Mouse (Mus musculus): ENCODE data around the gene Oas1a.
"Not testable (repeated sequence)": the region's sequence is repeated elsewhere in the genome, so short reads cannot be mapped to it uniquely, and the experiment has no call there.

Oas1a gene

GRCm38 (mm10) chr5:120894692-120895091, 12.6 kb downstream of the Oas1a start:
- not testable (repeated sequence) for DNase-seq (ENCODE audit: low read depth in 1 of 2, low spot score in 2 of 2)

- DNase-seq (ENCODE audit: low read depth in 1 of 2, low spot score in 2 of 2) = not testable (repeated sequence)
These were observed 13.5 kb downstream of the Oas1a start for GRCm38 (mm10) chr5:120893866-120894265.

- DNase-seq (ENCODE audit: low read depth in 1 of 2, low spot score in 2 of 2) = no peak
These were observed 15.1 kb downstream of the Oas1a start for GRCm38 (mm10) chr5:120892243-120892660.

GRCm38 (mm10) chr5:120891566-120892242, 15.6 kb downstream of the Oas1a start:
- not testable (repeated sequence) for DNase-seq (ENCODE audit: low read depth in 1 of 2, low spot score in 2 of 2)

GRCm38 (mm10) chr5:120890991-120891390, 16.3 kb downstream of the Oas1a start:
- DNase-seq (ENCODE audit: low read depth in 1 of 2, low spot score in 2 of 2) = no peak

GRCm38 (mm10) chr5:120890026-120890425, 17.3 kb downstream of the Oas1a start:
- DNase-seq (ENCODE audit: low read depth in 1 of 2, low spot score in 2 of 2) = no peak

- DNase-seq (ENCODE audit: low read depth in 1 of 2, low spot score in 2 of 2) = not testable (repeated sequence)
These were observed 19.0 kb downstream of the Oas1a start for GRCm38 (mm10) chr5:120888294-120888815.

- no peak for DNase-seq (ENCODE audit: low read depth in 1 of 2, low spot score in 2 of 2)
These were observed 19.5 kb downstream of the Oas1a start for GRCm38 (mm10) chr5:120887831-120888230.

GRCm38 (mm10) chr5:120887413-120887812, 19.9 kb downstream of the Oas1a start, which contains the start of gene Oas1g:
Oas1g (minus strand) TSS chr5:120887613.
- not testable (repeated sequence) for DNase-seq (ENCODE audit: low read depth in 1 of 2, low spot score in 2 of 2)

GRCm38 (mm10) chr5:120881681-120882080, 25.6 kb downstream of the Oas1a start:
- not testable (repeated sequence) for DNase-seq (ENCODE audit: low read depth in 1 of 2, low spot score in 2 of 2)

- DNase-seq (ENCODE audit: low read depth in 1 of 2, low spot score in 2 of 2) = not testable (repeated sequence)
These were observed 28.5 kb downstream of the Oas1a start for GRCm38 (mm10) chr5:120878803-120879202.

- DNase-seq (ENCODE audit: low read depth in 1 of 2, low spot score in 2 of 2) = not testable (repeated sequence)
These were observed 29.9 kb downstream of the Oas1a start for GRCm38 (mm10) chr5:120877407-120877806.

- not testable (repeated sequence) for DNase-seq (ENCODE audit: low read depth in 1 of 2, low spot score in 2 of 2)
These were observed 30.5 kb downstream of the Oas1a start for GRCm38 (mm10) chr5:120876839-120877238.

GRCm38 (mm10) chr5:120871469-120871868, 35.9 kb downstream of the Oas1a start:
- no peak for DNase-seq (ENCODE audit: low read depth in 1 of 2, low spot score in 2 of 2)

- DNase-seq (ENCODE audit: low read depth in 1 of 2, low spot score in 2 of 2) = no peak
These were observed 36.5 kb downstream of the Oas1a start for GRCm38 (mm10) chr5:120870782-120871181.

- no peak for DNase-seq (ENCODE audit: low read depth in 1 of 2, low spot score in 2 of 2)
These were observed 37.2 kb downstream of the Oas1a start for GRCm38 (mm10) chr5:120870081-120870480.

- no peak for DNase-seq (ENCODE audit: low read depth in 1 of 2, low spot score in 2 of 2)
These were observed 37.8 kb downstream of the Oas1a start for GRCm38 (mm10) chr5:120869436-120870015.

- no peak for DNase-seq (ENCODE audit: low read depth in 1 of 2, low spot score in 2 of 2)
These were observed 41.9 kb downstream of the Oas1a start for GRCm38 (mm10) chr5:120865336-120865860.

- no peak for DNase-seq (ENCODE audit: low read depth in 1 of 2, low spot score in 2 of 2)
These were observed 46.2 kb downstream of the Oas1a start, which contains the start of gene Oas1h for GRCm38 (mm10) chr5:120861121-120861520. Oas1h (plus strand) TSS chr5:120861421.

GRCm38 (mm10) chr5:120859241-120859640, 48.1 kb downstream of the Oas1a start:
- no peak for DNase-seq (ENCODE audit: low read depth in 1 of 2, low spot score in 2 of 2)

GRCm38 (mm10) chr5:120849601-120850136, 57.7 kb downstream of the Oas1a start:
- DNase-seq (ENCODE audit: low read depth in 1 of 2, low spot score in 2 of 2) = peak in 1 of 2 experiments; percentile 11

- DNase-seq (ENCODE audit: low read depth in 1 of 2, low spot score in 2 of 2) = no peak
These were observed 60.3 kb downstream of the Oas1a start, which contains the start of gene Oas1f for GRCm38 (mm10) chr5:120847067-120847466. Oas1f (plus strand) TSS chr5:120847367.

Data from monocyte, adult 2 months (primary cell).